Mouse (Mus musculus): ENCODE results near the gene Supt20.

DNA sequence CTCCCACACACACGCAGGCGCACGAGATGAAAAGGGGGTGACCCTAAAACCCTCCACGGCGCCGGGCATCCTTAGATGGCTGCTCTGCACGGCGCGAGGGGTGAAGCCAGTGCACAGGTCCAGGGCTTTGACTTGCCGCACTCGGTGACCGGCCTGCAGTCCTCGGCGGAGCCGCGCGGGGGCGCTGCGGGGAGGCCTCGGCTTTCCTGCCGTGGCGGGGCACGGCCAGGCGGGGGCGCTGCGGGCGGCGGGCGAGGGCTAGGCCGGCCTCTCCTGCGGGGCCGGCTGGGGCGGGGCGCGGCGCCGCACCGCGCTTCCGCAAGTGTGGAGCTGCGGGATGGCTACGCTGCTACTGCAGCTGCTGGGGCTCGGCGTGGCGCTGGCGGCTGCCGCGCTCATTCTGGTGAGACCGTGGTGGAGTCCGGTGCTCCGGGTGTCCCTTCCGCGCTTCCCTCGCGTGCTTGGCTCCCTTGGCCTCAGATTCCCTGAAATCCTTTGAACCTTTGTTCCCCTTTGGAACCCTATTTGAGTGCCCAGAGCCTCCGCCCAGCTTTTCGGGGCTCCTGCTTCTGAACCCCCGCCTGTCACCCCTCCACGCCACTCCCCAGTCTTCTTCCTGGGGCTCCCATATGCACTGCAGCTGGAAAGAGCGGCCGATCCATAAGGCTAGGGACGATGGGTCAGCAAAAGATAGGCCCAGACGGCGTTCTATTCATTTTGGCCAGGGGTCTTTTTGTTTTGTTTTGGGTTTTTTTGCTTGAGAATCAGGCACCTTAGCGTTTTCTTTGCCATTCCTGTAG, 42.8 kb downstream of the Supt20 start, which contains the start of the genes Exosc8 and Alg5:
- TF ChIP-seq CTCF (conservative IDR thresholded peaks at IDR 0.05; ENCODE audit: low read length) (no peak), POU5F1 (IDR thresholded peaks at IDR 0.05; ENCODE audit: borderline replicate concordance, low read length) (no peak), NANOG (IDR thresholded peaks at IDR 0.05; ENCODE audit: borderline replicate concordance, low read length) (no peak)

Measured in E14TG2a.4 (cell line).